Mouse (Mus musculus) large intestine, adult 2 months (tissue): ENCODE data around the gene Pbrm1. TPM values are rescaled to one million over a fixed set of nuclear protein-coding genes. Genes with fewer than 3 reads are reported as not detected.

Experiments used
- DNase-seq: peaks from one replicate; pipeline ENCODE4 v3.0.0-alpha.2; 2012; ENCODE audit warnings: low read depth, low spot score
- WGBS: fragments of 180-500 bp; shearing (Covaris S2); methylation state at CpG from one replicate; pipeline ENCODE4 v1.1.7; 2018; 5-methylcytosine and 5-hydroxymethylcytosine counted together
- polyA plus RNA-seq: library from polyadenylated mRNA; depleted of rRNA; stranded (reverse); fragments of >200 nt; gene quantifications from 2 replicates; pipeline ENCODE4 v1.2.3, GENCODE M21; 2012; rRNA removed

Gene Pbrm1
- polyA plus RNA-seq, 1 experiment, result 6.0 TPM

GRCm38 (mm10) chr14:31160196-31161150 is 141.5 kb downstream of the Pbrm1 start:
- 46% methylated on average over 27 of the region's 27 CpGs for WGBS
- DNase-seq, result no peak

DNA sequence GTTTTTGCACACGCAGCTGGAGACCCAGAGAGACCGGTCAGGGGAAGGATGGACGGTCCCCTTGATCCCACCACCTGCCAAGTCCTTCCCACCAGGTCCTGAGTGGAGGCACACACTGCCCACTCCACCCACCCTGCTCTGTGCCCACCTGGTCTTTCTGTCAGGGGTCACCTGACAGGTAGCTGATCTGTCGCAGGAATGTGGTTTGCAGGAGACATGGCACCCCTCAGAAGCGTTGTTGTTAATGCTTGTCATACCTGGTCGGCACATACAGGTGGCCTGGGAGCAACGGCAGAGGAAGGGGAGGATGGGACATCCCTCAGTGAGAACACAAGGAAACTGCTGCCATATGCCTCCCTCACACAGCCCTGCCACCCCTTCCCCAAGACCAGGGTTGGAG is 142.3 kb downstream of the Pbrm1 start:
- no peak for DNase-seq
- WGBS, result 80% methylated on average over 7 of the region's 7 CpGs

DNA sequence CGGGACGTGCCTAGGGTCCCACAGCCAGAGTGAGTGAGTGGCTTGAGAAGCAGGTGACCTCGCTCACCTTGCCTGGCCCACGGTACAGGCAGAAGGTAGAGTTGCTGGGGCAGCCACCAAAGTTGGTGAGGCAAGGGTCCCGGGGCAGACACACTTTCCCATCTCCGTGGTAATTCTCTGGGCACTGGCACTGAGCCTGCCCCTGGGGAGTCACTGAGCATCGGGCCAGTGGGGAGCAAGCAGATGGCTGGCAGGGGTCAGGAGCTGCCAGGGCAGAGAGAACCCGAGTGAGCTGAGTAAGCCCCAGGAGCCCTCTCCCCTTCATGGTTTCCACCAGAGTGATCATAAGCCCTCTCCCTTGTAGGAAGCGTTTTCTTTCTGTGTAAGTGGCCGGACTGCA is 142.7 kb downstream of the Pbrm1 start:
- no peak for DNase-seq
- 64% methylated on average over 10 of the region's 10 CpGs for WGBS

GRCm38 (mm10) chr14:31164067-31164466 is 145.1 kb downstream of the Pbrm1 start:
- no peak for DNase-seq
- 75% methylated on average over 8 of the region's 8 CpGs for WGBS

- DNase-seq, result no peak
- 48% methylated on average over 2 of the region's 2 CpGs for WGBS
Observed at GRCm38 (mm10) chr14:31165010-31165409, 146.1 kb downstream of the Pbrm1 start.

DNA sequence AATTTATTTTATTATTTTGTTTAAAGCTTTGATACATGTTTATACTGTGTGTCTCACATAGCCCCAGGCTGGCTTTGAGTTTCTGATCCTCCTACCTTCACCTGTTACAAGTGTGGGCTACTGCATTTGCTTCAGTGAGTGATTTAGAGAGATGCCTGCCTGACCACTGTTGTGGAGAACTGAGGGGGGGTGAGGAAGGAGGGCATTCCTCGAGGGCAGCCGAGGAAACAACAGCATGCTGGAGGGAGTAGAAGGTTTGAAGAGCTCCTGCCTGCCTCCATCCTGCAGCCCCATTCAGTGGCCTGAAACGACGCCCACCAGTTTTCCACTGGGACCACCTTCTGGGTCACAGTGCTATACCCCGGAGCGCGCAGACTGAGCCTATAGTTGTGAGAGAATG is 146.5 kb downstream of the Pbrm1 start:
- 55% methylated on average over 7 of the region's 7 CpGs for WGBS
- DNase-seq, result no peak

DNA sequence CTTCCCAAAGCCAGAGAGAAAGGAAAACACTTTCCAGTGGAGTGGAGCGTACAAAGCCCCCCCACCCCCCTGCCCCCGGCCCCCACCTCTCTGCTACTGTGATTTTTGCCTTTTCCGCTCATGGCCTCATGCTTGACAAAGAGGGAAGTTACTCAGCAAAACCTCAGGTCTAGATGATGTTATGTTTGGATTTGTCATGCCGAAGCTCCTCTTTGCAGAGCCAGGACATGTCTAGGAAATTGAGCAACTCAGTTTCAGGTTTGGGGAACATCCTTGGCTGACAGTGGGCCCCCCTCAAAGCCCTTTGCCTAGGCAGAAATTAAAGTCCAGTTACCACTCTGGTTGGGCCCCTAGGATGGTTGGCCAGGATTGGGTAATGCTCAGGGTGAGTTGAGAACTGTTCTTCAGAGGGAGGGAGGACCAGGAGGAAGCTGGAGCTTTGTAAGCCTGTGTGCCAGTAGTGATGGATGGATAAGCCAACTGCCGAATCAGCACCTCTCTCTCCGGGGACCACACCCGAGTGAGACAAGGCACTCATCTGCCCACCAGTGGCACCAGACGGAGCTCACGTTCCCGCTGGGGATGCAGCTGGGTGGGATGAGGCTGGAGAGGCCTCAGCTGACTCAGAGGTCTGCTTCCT is 147.2 kb downstream of the Pbrm1 start:
- 46% methylated on average over 10 of the region's 10 CpGs for WGBS

GRCm38 (mm10) chr14:31166827-31167226 is 147.9 kb downstream of the Pbrm1 start:
- DNase-seq, result no peak
- 51% methylated on average over 9 of the region's 9 CpGs for WGBS

More for the DNA sequence above, 147.2 kb downstream of the Pbrm1 start:
- DNase-seq, result no peak

DNA sequence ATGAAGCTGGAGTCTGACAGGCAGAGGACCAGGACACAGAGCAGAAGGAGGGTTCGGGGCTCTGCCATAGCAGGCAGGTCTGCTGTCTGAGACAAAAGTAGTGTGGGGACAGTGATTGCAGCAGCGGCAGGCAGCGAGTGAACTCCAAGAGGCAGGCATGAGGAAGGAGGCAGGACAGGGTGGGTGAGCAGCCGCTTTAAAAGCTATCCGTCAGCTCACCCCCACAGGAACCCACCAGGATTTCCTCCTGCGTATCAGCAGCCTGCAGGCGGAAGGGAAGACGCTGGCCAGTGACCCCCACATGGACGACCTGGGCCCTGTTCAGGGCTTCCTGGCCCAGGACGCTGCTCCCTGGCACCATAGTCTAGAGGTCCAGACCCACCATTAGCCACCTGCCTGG is 149.5 kb downstream of the Pbrm1 start, which contains the start of gene Stab1:
Stab1 (minus strand) TSS at position 217 of the 400 bp plus-strand sequence.
- no peak for DNase-seq
- 43% methylated on average over 10 of the region's 10 CpGs for WGBS

DNA sequence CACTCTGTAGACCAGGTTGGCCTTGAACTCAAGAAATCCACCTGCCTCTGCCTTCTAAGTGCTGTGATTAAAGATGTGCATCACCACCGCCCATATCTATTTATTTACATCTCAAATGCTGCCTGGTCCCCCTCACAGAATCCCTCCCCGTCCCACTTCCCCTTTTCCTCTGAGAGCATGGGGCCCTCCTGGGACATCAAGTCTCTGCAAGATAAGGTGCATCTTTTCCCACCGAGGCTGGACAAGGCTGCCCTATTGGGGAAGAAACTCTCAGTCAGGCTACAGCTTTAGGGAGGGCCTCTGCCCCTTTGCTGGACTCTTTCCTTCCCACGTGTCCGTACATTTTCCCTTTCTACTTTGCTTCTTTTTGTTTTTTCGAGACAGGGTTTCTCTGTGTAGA is 150.6 kb downstream of the Pbrm1 start:
- 65% methylated on average over 6 of the region's 6 CpGs for WGBS
- DNase-seq, result no peak

DNA sequence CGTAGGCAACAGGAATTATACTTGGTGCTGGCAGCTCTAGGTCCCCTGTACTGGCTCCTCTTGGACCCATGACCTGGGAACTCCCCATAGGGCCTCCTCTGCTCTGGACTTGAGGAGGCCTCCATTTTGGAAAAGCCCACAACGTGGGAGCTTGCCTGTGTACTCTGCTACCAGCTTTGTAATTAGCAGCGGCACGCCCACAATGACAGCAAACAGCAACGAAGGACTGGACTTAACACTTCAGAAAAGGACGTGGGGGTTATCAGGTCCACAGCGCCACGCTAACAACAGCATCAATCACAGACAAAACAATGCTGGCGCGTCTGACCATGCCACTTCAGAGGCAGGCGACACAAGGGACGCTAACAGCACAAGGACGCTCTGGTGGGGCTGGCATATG is 152.0 kb downstream of the Pbrm1 start:
- 85% methylated on average over 13 of the region's 13 CpGs for WGBS
- DNase-seq, result no peak

Other genes with a start within 250 kb of the Pbrm1 start
- gene Tmem110, start 193.5 kb upstream of the Pbrm1 start, polyA plus RNA-seq, result 8.1 and 9.1 TPM in 2 replicates
- gene Mustn1, start 139.9 kb upstream of the Pbrm1 start, polyA plus RNA-seq, result 42.7 and 49.2 TPM in 2 replicates
- 0.02 and 0.03 TPM in 2 replicates for gene Itih4, start 132.7 kb upstream of the Pbrm1 start, polyA plus RNA-seq
- 0.42 and 0.73 TPM in 2 replicates for gene Itih3, start 95.4 kb upstream of the Pbrm1 start, polyA plus RNA-seq
- 0.04 TPM in 1 of 2 replicates, not detected in the other for gene Itih1, start 75.8 kb upstream of the Pbrm1 start, polyA plus RNA-seq
- 1.5 and 2.9 TPM in 2 replicates for gene Nek4, start 67.8 kb upstream of the Pbrm1 start, polyA plus RNA-seq
- 9.9 and 10.1 TPM in 2 replicates for gene Glt8d1, start 17.7 kb upstream of the Pbrm1 start, polyA plus RNA-seq
- gene Spcs1, start 17.5 kb upstream of the Pbrm1 start, polyA plus RNA-seq, result 206 TPM in 2 replicates
- gene Gnl3, start within 50 bp of the Pbrm1 start, polyA plus RNA-seq, result 20.7 and 21.0 TPM in 2 replicates
- 25.4 and 30.4 TPM in 2 replicates for gene Smim4, start 109.8 kb downstream of the Pbrm1 start, polyA plus RNA-seq
- 9.5 and 9.8 TPM in 2 replicates for gene Nt5dc2, start 111.9 kb downstream of the Pbrm1 start, polyA plus RNA-seq
- 39.2 and 72.8 TPM in 2 replicates for gene Stab1, start 149.5 kb downstream of the Pbrm1 start, polyA plus RNA-seq
- 0.18 and 0.42 TPM in 2 replicates for gene Tnnc1, start 189.2 kb downstream of the Pbrm1 start, polyA plus RNA-seq
- 119 and 164 TPM in 2 replicates for gene Nisch, start 197.8 kb downstream of the Pbrm1 start, polyA plus RNA-seq
- 1.3 and 1.8 TPM in 2 replicates for gene Sema3g, start 198.7 kb downstream of the Pbrm1 start, polyA plus RNA-seq
- 4.0 and 4.6 TPM in 2 replicates for gene Phf7, start 232.2 kb downstream of the Pbrm1 start, polyA plus RNA-seq
- gene Bap1, start 232.3 kb downstream of the Pbrm1 start, polyA plus RNA-seq, result 32.6 and 44.7 TPM in 2 replicates